Mouse (Mus musculus) urinary bladder, postnatal 14 days (tissue): ENCODE data around the gene P2ry2.

Source experiments
- DNase-seq: peaks from one replicate; pipeline ENCODE4 v3.0.0; 2021; ENCODE audit warnings: low spot score

The P2ry2 gene

GRCm38 (mm10) chr7:100984452-100985395, 27.9 kb downstream of the P2ry2 start:
- no peak for DNase-seq

GRCm38 (mm10) chr7:100979175-100979574, 33.5 kb downstream of the P2ry2 start:
- peak; percentile 77 for DNase-seq

GRCm38 (mm10) chr7:100978171-100978570, 34.5 kb downstream of the P2ry2 start:
- DNase-seq: no peak

GRCm38 (mm10) chr7:100974135-100974903, 38.3 kb downstream of the P2ry2 start, which contains the start of gene P2ry6:
Gene P2ry6, minus strand, starts transcription at chr7:100974649.
- DNase-seq: no peak

- DNase-seq: no peak
Measured at GRCm38 (mm10) chr7:100972875-100973274, 39.8 kb downstream of the P2ry2 start.

- DNase-seq: no peak
Measured at GRCm38 (mm10) chr7:100968874-100969659, 43.6 kb downstream of the P2ry2 start.

- no peak for DNase-seq
Measured at GRCm38 (mm10) chr7:100968376-100968775, 44.3 kb downstream of the P2ry2 start.

GRCm38 (mm10) chr7:100967850-100968249, 44.8 kb downstream of the P2ry2 start:
- DNase-seq: no peak

GRCm38 (mm10) chr7:100966014-100966413, 46.7 kb downstream of the P2ry2 start:
- no peak for DNase-seq

- DNase-seq: no peak
Measured at GRCm38 (mm10) chr7:100965079-100965478, 47.6 kb downstream of the P2ry2 start.

GRCm38 (mm10) chr7:100964242-100964641, 48.4 kb downstream of the P2ry2 start:
- no peak for DNase-seq

- DNase-seq: no peak
Measured at GRCm38 (mm10) chr7:100963381-100963780, 49.3 kb downstream of the P2ry2 start.

GRCm38 (mm10) chr7:100961146-100961545, 51.5 kb downstream of the P2ry2 start:
- DNase-seq: no peak

- DNase-seq: no peak
Measured at GRCm38 (mm10) chr7:100960462-100960861, 52.2 kb downstream of the P2ry2 start.

GRCm38 (mm10) chr7:100958426-100958825, 54.2 kb downstream of the P2ry2 start:
- no peak for DNase-seq

- no peak for DNase-seq
Measured at GRCm38 (mm10) chr7:100952686-100953085, 60.0 kb downstream of the P2ry2 start.

GRCm38 (mm10) chr7:100951903-100952302, 60.8 kb downstream of the P2ry2 start:
- no peak for DNase-seq

- DNase-seq: peak; percentile 19
Measured at GRCm38 (mm10) chr7:100950481-100951010, 62.1 kb downstream of the P2ry2 start.

GRCm38 (mm10) chr7:100950031-100950430, 62.6 kb downstream of the P2ry2 start:
- DNase-seq: no peak
